Mouse (Mus musculus) small intestine, adult 2 months (tissue): Measurements from ENCODE around the gene Gramd2.

Experiments used
- CTCF ChIP-seq: fragments of 200-500 bp; IDR thresholded peaks from 2 replicates; pipeline ENCODE4 v1.5.1; 2012; ENCODE audit warnings: low read depth, mild to moderate bottlenecking, control low read depth, inconsistent platforms, low read length, moderate library complexity, mixed read lengths; ENCODE audit not compliant: insufficient replicate concordance, insufficient read length; ENCODE audit errors: extremely low read depth
- POLR2A ChIP-seq: fragments of 200-500 bp; IDR thresholded peaks from 2 replicates; pipeline ENCODE4 v1.6.1; 2012; ENCODE audit warnings: low read depth, mild to moderate bottlenecking, control low read depth, inconsistent platforms, low read length, moderate library complexity

DNA sequence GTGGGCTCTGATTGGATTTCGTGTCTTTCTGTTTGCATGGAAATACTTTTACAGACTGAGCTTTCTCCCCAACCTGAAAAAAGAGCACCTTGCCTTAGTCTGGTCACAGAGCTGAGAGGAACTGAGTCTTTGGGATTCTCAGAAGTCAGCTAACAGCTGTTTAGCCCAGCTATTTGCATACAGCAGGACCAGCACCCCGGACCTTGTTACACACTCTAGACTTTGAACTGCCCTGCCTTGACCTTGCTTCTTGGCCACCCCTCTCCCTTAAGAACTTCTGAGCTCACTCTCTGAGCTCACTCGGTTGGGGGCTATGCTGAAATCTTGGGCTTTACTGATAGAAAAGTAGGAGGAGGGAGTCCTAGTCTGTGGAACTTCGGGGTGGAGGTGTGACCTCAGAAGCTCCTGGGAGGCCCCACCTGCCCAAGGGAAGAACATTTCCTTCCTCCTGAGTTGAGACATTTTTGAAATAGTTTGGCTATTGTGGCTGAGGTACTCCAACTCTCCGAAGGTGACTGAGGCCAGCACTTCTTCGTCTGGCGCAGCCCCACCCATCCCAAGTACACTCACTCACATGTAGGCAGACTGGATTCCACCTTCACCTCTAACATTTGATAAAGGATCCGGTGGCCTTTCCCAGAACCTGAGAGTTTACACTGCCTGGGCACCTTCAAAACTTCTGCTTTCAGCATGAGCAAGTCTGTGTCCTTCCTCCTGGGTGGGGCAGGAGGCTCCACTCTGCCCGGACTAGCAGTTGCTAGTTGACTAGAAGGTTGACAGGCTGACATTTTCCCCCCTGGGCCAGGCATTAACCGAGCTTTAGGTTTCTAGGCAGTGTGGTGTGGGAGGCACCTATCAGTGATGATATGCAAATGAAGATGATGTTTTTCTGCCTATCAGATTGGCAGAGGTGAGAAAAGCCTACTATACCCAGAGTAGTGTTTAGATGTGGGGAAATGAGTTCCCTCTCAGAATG lies 27.2 kb downstream of the Gramd2 start:
- TF ChIP-seq CTCF, result no peak
- TF ChIP-seq POLR2A, result no peak
